Mouse (Mus musculus) right cerebral cortex, postnatal 36 days (tissue): ENCODE results near the gene Pkp3.

Experiments
- DNase-seq, 2 experiments: peaks; one replicate each; pipeline ENCODE4 v3.0.0; 2022; ENCODE audit warnings: low spot score in 2 of 2, mixed read lengths in 1 of 2

The Pkp3 gene

GRCm38 (mm10) chr7:141093950-141094349 is 15.9 kb downstream of the Pkp3 start:
- no peak for DNase-seq

- DNase-seq, result no peak
Observed at GRCm38 (mm10) chr7:141094487-141095205, 16.6 kb downstream of the Pkp3 start.

- no peak for DNase-seq
Observed at GRCm38 (mm10) chr7:141096021-141096420, 18.0 kb downstream of the Pkp3 start.

- no peak for DNase-seq
Observed at GRCm38 (mm10) chr7:141096649-141097056, 18.6 kb downstream of the Pkp3 start.

GRCm38 (mm10) chr7:141097177-141097576 is 19.2 kb downstream of the Pkp3 start:
- DNase-seq, result no peak

GRCm38 (mm10) chr7:141099911-141100691 is 22.1 kb downstream of the Pkp3 start, which contains the start of gene Sigirr:
Gene Sigirr, minus strand, starts transcription at chr7:141100572.
- peak in 1 of 2 experiments; percentile 26 for DNase-seq

- no peak for DNase-seq
Observed at GRCm38 (mm10) chr7:141103161-141103560, 25.1 kb downstream of the Pkp3 start.

GRCm38 (mm10) chr7:141115874-141116273 is 37.9 kb downstream of the Pkp3 start:
- no peak for DNase-seq

- no peak for DNase-seq
Observed at GRCm38 (mm10) chr7:141117636-141118035, 39.6 kb downstream of the Pkp3 start, which contains the start of gene Ano9. Gene Ano9, minus strand, starts transcription at chr7:141117806.

GRCm38 (mm10) chr7:141119487-141119886 is 41.5 kb downstream of the Pkp3 start:
- DNase-seq, result no peak

GRCm38 (mm10) chr7:141120605-141121004 is 42.6 kb downstream of the Pkp3 start:
- no peak for DNase-seq

- no peak for DNase-seq
Observed at GRCm38 (mm10) chr7:141121051-141121531, 43.1 kb downstream of the Pkp3 start.

GRCm38 (mm10) chr7:141122245-141122644 is 44.2 kb downstream of the Pkp3 start, which contains the start of gene Ptdss2:
Gene Ptdss2, plus strand, starts transcription at chr7:141122382.
- no peak for DNase-seq

GRCm38 (mm10) chr7:141122689-141123516 is 44.9 kb downstream of the Pkp3 start:
- peak; percentile 81 to 86 for DNase-seq

GRCm38 (mm10) chr7:141123517-141123856 is 45.5 kb downstream of the Pkp3 start:
- no peak for DNase-seq

GRCm38 (mm10) chr7:141131024-141131820 is 53.2 kb downstream of the Pkp3 start:
- peak; percentile 89 to 91 for DNase-seq

GRCm38 (mm10) chr7:141131904-141132755 is 54.1 kb downstream of the Pkp3 start:
- DNase-seq, result no peak
